Comparison of ENCODE assay signal across 10 mouse cellular contexts in genomic region chr7:100979175-100979574, GRCm38 (mm10). TPM values are rescaled to one million over a fixed set of nuclear protein-coding genes. Genes with fewer than 3 reads are reported as not detected.
DNase-seq lines count a peak whose midpoint lies in the region; ATAC-seq lines count a peak whose summit lies in the region.
"Had no signal": no experiment of that assay in that cellular context is flagged by ENCODE, and none has a peak within 500 bp of the region (broad histone marks: within the 10 kb centered on the region; RNA-seq: fewer than 3 reads in every experiment).

No protein-coding gene starts in this region.

- H3K9ac ChIP-seq in kidney, embryonic 14.5 days (ENCODE audit: low read depth, low read length) = no peak overlapping the region

- 44% methylated on average over 2 of the region's 2 CpGs for WGBS in kidney, embryonic 14.5 days

- no peaks in the 10 kb centered on the region for H3K36me3 ChIP-seq in kidney, embryonic 14.5 days (ENCODE audit: control insufficient read depth, insufficient read depth, low read length)
- H3K36me3 ChIP-seq: G1E had no signal

- no peak overlapping the region for H3K4me3 ChIP-seq in kidney, embryonic 14.5 days (ENCODE audit: low read length)
- H3K4me3 ChIP-seq: erythroblast, embryonic 14.5 days had no signal

- peak; percentile 42; the same call in 1 of the 2 replicates for ATAC-seq in kidney, embryonic 14.5 days (ENCODE audit: low FRiP score, low TSS enrichment)
- ATAC-seq in megakaryocyte progenitor cell, adult 5-6 weeks (replicated peaks; ENCODE audit: poor library complexity) = 0 out of 2 replicates have a peak, but pooled peaks have one; percentile 37

- no peak overlapping the region for H3K4me2 ChIP-seq in kidney, embryonic 14.5 days (replicated peaks; ENCODE audit: low read depth, low read length)

- H3K27ac ChIP-seq in kidney, embryonic 14.5 days (ENCODE audit: low read depth, low read length) = no peak overlapping the region

- H3K4me1 ChIP-seq in kidney, embryonic 14.5 days (ENCODE audit: control insufficient read depth, insufficient read depth, low read length) = peaks cover 6% of the 10 kb centered on the region; the same call in 1 of the 2 replicates

- H3K27me3 ChIP-seq in kidney, embryonic 14.5 days (ENCODE audit: control insufficient read depth, insufficient read depth, low read length) = peaks cover 14% of the 10 kb centered on the region

- DNase-seq in kidney, adult 11 months = peak; percentile 30
- no peak for DNase-seq in kidney, adult 18-20 months
- peak; percentile 73 for DNase-seq in adipocyte (ENCODE audit: low spot score)
- peak; percentile 58 to 81 for DNase-seq in gastrocnemius, postnatal 4 days (ENCODE audit: low spot score in 2 of 2)
- DNase-seq in spleen, postnatal 4 days (ENCODE audit: low spot score in 2 of 2) = no peak
- DNase-seq in cerebellum, adult 11 months = no peak

- H3K9me3 ChIP-seq in kidney, embryonic 14.5 days (ENCODE audit: control insufficient read depth, low read length) = no peaks in the 10 kb centered on the region
- H3K9me3 ChIP-seq: G1E had no signal

RNA-seq across cellular contexts. Expression of gene P2ry6, which starts 4.7 kb away (rescaled TPM):
- 1 to 10 TPM; 5.8 to 7.4 TPM for total RNA-seq in gastrocnemius, postnatal 4 days (2021)
- 3.6 and 4.4 TPM in 2 replicates for polyA plus RNA-seq in kidney, embryonic 14.5 days (2014; fragmentation: Nextera tagmentation; extraction: Ambion mirVana)
- 0.42 and 0.49 TPM in 2 replicates for total RNA-seq in megakaryocyte progenitor cell, adult 5-6 weeks (2015)
- total RNA-seq in megakaryocyte progenitor cell, adult 5-6 weeks (2017) = 0.04 TPM in 1 of 2 replicates, not detected in the other

RNA-seq across cellular contexts. Expression of gene P2ry2, which starts 33.5 kb away (rescaled TPM):
- 10 to 100 TPM; 30.8 to 33.2 TPM for total RNA-seq in gastrocnemius, postnatal 4 days (2021)
- polyA plus RNA-seq in kidney, embryonic 14.5 days (2014; fragmentation: Nextera tagmentation; extraction: Ambion mirVana) = 0.72 and 0.84 TPM in 2 replicates
- 5.5 and 5.7 TPM in 2 replicates for total RNA-seq in megakaryocyte progenitor cell, adult 5-6 weeks (2015)
- total RNA-seq in megakaryocyte progenitor cell, adult 5-6 weeks (2017) = 6.8 and 6.9 TPM in 2 replicates
- polyA plus RNA-seq: G1E had no signal

RNA-seq across cellular contexts. Expression of gene Arhgef17, which starts 47.3 kb away (rescaled TPM):
- 10 to 100 TPM; 40.4 to 43.6 TPM for total RNA-seq in gastrocnemius, postnatal 4 days (2021)
- 11.6 and 15.5 TPM in 2 replicates for polyA plus RNA-seq in kidney, embryonic 14.5 days (2014; fragmentation: Nextera tagmentation; extraction: Ambion mirVana)
- 0.12 and 0.44 TPM in 2 replicates for total RNA-seq in megakaryocyte progenitor cell, adult 5-6 weeks (2015)
- total RNA-seq in megakaryocyte progenitor cell, adult 5-6 weeks (2017) = 0.08 TPM in 1 of 2 replicates, not detected in the other

Comparison
In these comparisons a context has a peak if more than half of its experiments do, and no peak if none do; other contexts are left out.
1. DNase-seq: peak in kidney, adult 11 months (single experiment), adipocyte (single experiment) and gastrocnemius, postnatal 4 days (2 of 2); none in kidney, adult 18-20 months (single experiment), spleen, postnatal 4 days (0 of 2) and cerebellum, adult 11 months (single experiment).
2. RNA of gene P2ry6, which starts 4.7 kb away (total RNA-seq): 5.8 to 7.4 TPM in gastrocnemius, postnatal 4 days; 0.04 to 0.49 TPM in megakaryocyte progenitor cell, adult 5-6 weeks; every median in the first group is over 4 times any median in the second.
3. RNA of gene P2ry2, which starts 33.5 kb away (total RNA-seq): 30.8 to 33.2 TPM in gastrocnemius, postnatal 4 days; 5.5 to 6.9 TPM in megakaryocyte progenitor cell, adult 5-6 weeks; every median in the first group is over 4 times any median in the second.
4. RNA of gene Arhgef17, which starts 47.3 kb away (total RNA-seq): 40.4 to 43.6 TPM in gastrocnemius, postnatal 4 days; 0.08 to 0.44 TPM in megakaryocyte progenitor cell, adult 5-6 weeks; every median in the first group is over 10 times any median in the second.